Mouse (Mus musculus): ENCODE measurements around the gene Angptl4.

GRCm38 (mm10) chr17:33808192-33808591 is 26.6 kb upstream of the Angptl4 start:
- no peak for TF ChIP-seq CTCF (IDR thresholded peaks at IDR 0.05; ENCODE audit: low read depth)
- no peak for TF ChIP-seq EP300 (IDR thresholded peaks at IDR 0.05; ENCODE audit: low read depth)

All from liver, postnatal 0 days (tissue).